Mouse (Mus musculus): ENCODE data around the gene Sdhb. TPM values are rescaled to one million over a fixed set of nuclear protein-coding genes. Genes with fewer than 3 reads are reported as not detected.

Gene Sdhb
- 100 to 1,000 TPM; 275 to 381 (median 276) TPM for polyA plus RNA-seq (2017; shearing (Covaris generic))

DNA sequence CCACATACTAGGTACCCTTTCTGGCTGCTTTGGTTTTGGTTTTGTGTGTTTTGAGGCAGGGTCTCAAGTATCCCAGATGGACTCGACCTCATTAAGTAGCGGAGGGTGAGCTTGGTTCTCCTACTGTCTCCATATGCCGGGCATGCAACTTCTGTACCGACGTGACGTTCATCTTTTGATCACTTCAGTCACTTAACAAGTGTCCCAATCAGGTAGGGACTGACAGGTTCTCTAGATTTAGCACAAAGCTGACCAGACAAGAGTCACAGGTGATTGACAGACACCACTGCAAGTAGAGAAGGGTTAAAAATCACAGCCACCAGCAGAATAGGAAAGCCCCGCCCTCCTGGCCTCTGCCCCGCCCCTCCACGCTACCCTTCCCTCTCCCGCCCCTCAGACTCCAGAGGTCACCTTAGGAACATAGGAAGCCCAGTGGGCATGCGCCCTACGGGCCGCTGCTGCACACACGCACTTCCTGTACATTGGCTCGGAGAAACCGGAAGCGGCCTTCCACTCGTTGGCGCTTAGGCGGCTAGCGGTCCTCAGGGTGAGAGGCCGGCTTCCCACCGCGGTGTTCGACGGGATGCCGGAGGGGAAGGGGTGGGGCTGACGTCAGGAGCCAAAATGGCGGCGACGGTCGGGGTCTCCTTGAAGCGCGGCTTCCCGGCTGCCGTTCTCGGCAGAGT lies at the start of gene Sdhb:
Gene Sdhb (plus strand): TSS at position 423 of the 686 bp plus-strand sequence.
- peak; percentile 88 for ATAC-seq

DNA sequence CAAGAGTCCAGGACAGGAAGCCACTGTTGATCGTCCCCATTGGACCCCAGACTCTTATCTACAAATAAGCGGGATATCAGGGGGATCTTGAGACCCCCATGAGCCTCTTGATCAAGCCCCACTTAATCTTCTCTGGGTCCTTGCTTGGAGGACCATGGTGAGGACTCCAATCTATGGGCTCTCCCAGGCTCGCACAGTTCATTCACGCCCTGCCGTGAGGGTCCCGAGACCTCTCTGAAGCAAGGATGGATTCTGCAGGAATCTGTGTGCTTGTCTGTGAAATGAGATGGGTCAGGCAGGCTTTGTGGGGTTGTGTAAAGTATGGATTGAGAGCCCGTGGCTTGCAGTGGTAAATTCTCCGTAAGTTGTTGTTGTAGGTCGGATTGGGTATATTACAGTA lies 49.6 kb upstream of the Sdhb start:
- ATAC-seq: no peak

DNA sequence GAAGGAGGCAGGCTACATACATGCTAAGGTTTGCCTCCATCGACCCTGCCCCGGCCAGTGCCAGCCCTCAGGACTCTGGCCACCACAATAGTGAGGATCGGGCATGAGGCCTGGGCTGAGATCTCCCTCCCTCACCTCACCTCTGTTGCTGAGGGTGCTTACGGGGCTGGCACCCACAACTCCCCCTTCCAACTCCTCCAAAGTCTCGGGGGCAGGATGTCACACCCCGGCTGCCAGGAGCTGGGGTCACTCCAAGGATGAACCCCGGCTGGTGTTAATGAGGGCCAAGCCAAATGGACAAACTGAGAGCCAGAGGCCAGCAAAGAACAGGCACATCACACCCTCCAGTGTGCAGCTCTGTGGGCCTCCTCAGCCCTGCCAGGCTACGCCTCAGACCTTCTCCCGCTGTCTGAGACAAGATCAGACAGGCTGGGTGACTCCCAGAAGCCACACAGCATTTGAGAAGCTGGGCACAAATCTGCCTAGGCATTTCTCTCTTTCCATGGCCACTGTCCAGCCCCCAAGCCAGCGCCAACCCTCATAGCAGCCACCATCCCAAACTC lies 48.7 kb upstream of the Sdhb start:
- ATAC-seq: no peak

DNA sequence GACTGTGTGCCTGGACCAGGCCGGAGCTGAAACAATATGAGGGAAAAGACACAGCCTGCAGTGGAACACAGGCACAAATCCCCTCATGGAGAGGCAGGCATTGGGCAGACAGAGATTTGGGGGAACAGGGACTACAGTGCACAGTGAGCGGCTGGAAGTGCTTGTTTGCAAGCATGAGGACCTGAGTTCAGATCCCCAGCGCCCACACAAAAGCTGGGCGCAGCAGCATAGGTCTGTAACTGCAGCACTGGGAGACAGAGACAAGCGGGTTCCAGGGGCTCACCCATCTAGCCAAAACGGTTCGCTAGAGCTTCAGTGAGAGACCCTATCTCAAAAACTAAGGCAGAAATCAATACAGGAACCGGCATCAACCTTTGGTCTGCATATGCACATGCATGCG lies 47.4 kb upstream of the Sdhb start:
- ATAC-seq: no peak

DNA sequence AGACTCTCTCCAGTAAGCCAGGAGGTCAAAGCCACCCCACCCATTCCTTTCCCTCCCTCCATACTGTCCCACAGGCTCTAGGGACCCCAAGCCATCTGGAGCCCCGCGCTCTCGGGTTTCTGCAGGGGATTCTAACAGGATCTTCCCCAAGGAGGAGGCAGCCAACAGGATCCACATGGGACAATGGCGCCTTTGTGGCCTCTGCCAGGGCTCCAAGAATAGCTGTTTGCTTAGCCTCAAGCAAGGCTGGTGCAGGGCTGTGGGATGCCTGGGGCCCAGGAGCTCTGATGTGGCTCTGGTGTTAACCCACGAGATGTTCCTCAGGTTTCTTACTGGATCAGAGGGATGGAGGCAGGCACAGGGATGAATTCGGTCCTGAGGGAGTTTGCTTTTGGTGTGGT lies 46.3 kb upstream of the Sdhb start:
- no peak for ATAC-seq

DNA sequence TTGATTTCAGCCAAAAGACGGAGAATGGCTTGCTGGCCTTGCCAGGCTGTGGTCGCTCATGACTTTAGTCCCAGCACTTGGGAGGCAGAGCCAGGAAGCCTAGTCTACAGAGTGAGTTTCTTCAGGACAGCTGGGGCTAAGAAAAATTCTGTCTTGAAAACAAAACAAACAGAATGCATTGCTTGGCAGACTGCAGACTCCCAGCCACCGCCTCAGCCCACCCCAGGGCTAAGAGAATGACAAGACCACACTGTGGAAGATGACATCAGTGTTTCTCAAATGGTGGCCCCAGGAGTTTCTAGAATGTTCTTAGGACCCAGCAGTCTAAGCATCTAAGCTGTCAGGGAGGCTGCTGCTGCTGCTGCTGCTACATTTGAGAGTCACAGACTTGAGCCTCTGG lies 45.8 kb upstream of the Sdhb start:
- ATAC-seq: no peak

DNA sequence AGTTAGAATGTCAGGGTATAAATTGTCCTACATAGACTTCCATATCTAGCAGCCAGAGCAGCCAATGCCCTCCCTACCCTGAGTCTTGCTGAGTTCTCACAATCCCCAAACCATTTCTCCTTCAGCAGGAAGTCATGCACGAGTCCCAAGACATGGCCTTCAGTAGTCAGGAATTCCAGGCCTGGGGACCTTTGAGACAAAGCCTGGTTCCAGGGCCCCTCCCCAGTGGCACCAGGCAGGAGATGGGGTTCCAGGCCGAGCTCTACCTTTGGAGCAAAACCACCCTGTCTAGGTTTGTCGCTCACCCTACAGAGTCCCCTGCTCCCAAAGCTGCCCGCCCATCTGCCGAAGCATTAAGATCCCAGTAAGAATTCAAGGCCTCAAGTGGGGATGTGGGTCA lies 44.7 kb upstream of the Sdhb start:
- ATAC-seq: no peak

DNA sequence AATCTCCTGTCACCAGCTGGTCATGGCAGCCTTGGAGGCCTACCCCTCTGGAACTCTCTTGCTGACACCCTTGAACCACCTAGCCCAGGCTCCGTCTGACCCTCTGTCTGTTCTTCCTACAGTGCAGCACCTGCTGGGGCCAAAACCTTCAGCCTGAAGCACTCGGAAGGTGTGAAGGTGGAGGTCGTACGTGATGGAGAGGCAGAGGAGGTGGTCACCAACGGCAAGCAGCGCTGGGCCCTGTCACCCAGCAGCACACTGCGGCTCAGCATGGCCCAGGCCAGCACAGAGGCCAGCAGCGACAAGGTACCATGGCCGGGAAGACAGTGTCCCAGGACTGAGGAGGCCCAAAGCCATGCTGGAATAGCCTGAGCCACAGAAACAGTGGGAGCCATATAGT lies 43.6 kb upstream of the Sdhb start:
- ATAC-seq: no peak

DNA sequence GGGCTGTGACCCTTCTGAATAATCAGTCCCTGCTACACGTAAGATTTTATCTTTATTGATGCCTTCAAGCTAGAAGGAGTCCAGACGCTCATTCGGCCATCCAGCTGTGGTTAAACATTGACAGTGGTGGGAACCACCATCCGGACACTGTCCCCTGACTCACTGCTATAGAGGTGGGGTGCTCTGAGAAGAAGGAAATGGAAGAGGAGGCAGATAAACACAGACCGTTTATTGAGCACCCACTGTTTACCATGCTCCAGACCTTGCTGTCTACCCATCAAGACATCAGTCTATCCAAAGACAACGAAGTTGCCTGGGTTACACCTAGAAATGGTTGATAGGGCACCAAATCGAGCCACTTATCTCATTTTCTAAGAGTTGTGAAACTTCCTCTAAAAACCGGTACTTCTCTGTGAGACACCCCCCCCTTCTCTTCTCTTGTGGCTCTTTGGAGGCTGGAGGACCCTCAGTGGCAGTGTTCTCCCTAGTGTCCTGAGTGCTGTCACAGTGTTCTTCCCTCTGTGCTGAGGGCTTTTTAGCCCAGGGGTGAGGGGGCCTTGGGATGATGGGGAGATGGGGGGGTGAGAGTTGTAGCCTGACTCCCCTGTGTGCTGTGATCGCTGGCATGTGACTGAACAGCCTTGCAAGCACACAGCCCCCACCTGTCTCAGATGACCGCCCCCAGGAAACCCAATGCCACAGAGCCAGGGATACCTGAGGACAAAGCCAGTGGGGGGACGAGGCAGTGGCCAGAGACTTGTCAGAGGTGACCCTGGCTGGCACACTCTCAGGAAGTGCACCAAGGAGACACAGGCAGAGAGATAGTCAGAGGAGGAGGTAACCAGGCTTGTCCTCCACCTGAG lies 40.8 kb upstream of the Sdhb start:
- ATAC-seq: no peak

DNA sequence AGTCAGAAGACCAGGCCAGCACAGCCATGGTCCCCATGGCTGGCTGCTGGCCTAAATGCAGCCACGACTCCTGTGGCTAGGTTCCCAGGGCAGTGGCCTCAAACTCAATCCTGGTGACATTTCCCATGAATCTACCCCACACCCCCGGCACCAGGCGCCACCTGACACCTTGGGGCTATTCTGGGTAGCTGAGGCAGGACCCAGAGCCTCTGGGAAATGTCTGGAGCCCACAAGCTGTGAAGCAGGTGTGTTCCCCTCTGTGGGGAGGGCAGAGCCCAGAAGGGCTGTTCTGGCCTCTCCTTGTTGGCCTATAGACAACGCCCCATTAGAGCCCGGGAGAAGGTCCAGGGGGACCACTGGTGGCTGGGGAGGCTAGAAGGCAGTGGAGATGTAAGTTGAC lies 38.5 kb upstream of the Sdhb start:
- ATAC-seq: no peak

DNA sequence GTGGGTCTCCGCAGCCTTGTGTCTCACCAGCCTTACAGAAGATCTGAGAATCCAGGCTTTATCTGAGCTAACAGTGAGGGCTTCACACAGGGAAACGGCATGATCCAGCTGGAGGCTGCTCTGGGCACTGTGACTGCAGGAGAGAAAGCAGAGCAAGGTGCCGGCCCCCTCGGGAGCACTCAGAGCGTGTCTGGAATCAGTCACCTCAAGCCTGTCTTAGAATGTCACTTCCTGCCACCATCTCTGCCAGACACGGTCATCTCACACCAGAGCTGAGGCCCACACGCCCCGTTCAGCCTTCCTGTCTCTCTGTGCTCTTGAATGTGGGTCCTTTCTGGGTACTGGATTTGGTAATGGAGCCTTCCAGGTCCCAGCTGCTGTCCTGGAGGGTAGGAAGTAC lies 35.4 kb upstream of the Sdhb start:
- no peak for ATAC-seq

DNA sequence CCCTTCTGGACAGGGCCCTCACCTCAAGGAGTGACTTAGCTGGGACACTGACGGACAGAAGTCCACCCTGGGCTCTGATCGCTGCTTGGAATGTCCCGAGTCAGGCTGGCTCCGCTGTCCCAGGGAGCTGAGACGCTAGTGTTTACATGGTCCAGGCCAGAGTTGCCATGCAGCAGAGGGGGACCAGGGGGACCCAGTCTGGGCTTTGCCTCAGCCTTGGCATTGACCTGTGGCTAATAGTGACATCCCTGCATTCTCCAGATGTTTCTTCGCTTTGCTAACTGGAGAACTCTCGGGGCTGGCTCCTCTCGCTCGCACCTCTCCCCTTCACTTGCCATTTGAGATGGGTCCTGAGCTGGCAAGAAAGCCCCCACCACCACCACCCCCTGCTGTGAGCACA lies 32.7 kb upstream of the Sdhb start:
- ATAC-seq: no peak

DNA sequence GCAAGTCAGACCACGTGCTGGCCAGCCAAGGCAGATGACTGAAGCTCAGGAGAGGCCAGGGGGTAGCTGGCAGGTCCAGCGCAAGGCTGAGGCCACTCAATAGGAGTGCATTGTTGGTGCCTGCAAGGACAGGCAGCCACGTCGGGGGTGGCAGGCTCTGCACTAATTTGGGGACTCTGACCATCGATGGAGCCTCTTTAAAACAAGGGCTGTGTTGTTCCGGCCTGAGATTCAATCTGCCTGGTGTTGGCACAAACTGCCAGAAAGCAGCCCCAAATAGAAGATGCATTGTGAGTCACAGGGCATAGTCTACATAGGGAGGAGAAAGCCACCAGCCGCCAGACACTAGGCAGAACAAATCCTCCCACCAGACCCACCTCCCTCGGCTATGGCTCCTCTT lies 31.3 kb upstream of the Sdhb start:
- no peak for ATAC-seq

DNA sequence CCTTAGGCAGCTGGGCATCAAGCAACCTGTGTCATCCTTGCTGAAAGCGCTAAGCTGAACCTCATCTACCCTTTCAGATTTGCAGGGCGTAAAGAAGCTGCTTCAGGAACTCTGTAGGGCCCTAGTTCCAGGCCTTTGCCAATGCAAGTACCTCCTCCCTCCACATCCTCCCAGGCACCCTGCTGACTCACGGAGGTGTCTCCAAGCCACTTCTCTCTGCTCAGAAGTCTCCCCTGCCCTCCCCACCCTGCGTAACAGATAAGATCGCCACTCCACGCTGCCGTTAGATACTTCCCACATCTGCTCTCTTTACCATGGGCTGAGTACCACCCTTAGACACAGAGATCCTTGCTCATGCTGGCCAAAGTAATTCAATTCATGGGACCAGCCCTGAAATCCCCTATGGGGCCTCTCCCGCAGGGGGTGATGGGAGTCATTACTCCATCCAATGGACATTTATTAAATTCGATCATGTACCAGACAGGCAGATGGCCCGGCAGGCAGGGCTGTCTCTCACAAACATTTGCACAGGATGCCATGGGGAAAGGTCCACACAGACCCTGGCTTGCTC lies 30.0 kb upstream of the Sdhb start:
- no peak for ATAC-seq

DNA sequence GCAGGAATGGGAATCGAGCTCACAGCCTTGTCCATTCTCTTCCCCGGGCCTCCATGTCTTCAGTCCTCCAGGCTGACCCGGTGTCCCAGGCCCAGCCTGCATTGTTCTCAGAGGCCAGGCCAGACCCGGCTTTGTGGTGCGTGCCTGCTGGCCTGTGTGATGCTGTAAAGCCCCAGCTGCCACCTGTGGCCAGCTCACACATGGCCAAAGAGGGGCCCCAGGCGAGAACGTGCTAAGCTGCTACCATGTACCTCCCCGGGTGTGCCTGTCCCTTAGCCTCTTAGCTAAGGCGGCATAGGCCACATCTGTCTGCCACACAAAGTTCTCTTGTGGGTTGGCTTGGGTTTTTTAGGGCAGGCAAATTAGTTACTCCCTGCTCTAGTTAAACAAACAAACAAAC lies 25.4 kb upstream of the Sdhb start:
- ATAC-seq: no peak

DNA sequence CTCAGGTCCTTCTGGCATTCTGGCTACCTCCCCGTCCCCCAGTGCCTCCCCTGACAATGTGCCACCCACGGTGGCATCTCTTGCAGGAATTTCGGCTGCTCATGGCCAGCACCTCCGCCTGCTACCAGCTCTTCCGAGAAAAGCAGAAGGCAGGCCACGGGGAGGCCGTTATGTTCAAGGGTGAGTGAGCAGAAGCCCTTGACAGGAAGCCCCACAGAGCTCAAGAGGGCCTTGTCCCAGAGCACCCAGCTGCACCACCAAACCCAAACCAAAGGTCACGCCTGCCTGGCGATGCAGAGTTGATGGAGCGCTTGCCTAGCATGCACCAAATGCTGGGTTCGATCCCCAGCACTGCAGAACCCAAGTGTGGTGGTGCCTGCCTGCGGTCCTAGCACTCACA lies 16.6 kb upstream of the Sdhb start:
- no peak for ATAC-seq

DNA sequence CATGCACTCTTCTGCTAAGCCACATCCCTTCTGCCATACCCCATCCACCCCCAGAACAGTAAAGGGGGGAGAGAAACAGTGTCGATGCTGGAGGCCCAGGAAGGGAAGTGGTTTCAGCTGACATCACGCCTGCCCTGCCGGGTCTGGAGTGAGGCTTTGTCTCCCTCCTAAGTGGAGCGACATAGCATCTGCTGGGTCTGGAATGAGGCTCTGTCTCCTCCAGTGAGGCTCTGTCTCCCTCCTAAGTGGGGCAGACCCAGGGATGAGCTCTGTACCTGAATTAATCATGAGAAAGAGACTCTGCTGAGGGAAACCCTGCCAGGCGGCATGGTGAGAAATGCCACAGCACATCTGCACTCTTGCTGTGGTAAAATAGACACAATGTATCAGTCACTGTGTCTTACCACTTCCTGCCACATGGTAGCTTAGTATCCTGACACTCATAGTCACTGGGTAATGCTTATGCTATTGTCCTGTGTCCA lies 16.0 kb upstream of the Sdhb start:
- peak; percentile 83 for ATAC-seq

DNA sequence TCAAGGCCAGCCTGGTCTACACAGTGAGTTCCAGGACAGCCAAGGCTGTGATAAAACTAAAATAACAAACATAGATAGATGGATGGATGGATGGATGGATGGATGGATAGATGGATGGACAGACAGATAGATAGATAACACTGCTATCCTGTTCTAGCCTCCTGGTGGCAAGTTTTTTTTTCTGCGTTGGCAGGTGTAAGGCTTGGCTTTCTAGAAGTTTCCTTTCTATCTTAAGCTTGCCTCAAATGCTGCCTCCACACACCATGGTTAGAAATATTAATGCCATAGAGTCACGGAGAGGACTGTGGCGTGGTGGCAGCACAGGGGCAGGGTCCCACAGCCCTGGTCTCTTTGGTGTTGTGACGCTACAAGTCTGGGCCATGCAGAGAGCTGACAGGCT lies 15.4 kb upstream of the Sdhb start:
- ATAC-seq: no peak

DNA sequence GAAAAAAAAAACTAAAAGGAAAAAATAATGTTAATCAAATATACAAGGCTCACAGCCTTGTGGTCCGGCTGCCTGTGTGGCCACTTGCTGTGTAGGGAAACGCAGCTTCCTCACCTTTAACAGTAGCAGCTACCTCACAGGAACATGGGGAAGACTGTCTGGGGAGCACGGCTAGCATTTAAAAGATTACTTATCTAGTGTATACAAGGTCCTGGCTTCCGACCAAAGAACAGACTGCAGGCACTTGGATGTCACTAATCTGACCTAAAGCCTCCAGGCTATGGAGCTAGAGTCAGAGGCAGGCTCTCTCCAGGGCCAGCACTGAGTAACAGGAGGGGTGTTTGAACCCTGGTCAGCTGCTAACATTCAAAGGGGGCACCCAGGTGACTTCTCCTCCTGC lies 15.0 kb upstream of the Sdhb start:
- no peak for ATAC-seq

DNA sequence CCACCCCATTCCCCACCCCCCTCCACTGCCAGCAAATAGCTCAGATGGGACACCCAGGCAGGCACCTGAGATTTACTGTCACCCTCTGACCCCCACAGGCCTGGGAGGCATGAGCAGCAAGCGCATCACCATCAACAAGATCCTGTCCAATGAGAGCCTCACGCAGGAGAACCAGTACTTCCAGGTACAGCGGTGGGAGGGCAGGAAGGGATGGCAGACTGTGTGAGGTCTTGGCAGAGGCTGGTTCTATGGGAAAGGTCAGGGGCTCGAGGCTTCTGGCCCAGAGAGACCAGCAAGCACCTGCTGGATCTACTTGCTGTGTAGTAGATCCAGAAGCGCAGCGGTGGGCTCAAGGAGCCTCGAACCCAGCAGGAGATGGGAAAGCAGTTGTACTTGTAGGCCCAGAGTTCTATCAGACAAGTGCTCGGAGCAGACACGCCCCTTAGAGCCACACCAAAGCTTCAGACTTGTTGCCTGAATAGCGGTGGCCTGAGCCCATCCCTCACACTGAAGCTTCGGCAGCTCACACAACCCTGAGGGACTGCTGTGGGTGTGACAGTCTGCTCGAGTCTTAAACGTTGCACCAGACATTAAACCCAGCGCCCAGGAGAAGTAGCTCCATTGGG lies 14.3 kb upstream of the Sdhb start:
- ATAC-seq: no peak

DNA sequence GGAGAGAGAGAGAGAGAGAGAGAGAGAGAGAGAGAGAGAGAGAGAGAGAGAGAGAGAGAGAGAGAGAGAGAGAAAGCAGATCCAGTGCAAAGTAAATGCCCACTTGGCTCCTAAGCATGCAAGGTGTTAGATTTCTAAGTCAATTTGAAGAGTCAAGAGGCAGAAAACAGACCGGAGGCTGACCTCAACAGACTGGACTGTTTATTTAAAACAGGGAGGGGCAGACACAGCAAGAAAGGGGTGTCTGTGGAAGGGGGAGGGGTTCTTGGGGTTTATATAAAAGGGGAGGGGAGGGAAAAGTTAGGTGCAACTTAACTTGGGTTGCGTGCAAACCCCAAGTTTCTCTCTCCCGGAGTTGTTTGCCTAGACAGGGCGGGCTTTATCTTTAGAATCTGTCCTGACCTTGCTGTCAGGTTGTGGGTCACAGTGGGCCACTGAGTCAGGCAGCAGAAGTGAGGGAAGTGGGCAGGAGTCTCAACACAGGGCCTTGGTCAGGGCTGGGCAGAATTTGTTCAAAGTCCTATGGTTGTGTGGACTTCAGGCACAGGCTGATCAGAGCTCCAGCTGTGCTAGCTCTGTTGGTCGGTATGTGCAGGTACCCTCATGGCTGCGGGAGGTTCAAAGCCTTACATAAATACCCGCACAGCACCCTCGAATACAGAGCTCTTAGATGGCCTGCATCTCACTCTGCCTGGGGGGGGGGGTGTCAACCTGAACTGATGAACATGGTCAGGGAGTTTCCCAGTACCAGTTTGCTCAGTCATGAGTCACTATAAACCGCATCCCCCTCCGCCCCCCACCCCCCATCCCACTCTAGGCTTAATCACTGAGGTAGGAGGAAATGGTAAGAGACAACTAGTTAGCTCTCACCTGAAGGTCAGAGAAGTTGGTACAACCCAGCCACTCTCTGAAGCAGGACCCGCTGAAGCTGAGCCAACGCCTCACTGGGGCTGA lies 13.2 kb upstream of the Sdhb start:
- peak; percentile 46 for ATAC-seq

DNA sequence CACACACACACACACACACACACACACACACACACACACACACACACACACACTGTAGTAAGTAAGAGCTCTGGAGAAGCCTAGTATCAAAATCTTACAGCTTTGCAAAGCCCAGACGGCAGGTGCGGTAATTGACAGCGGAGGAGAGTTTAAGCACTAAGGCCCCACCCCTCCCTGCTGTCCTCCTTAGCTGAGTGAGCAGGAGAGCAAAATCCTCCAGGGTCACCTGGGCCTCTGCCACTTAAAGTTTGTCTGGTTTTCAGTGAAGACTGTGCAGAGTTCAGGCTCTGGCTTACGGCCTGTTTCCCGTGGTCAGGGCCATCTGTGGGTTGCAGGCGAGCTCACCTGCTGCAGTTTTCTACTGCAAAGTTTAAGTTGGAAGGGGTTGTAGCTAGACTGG lies 12.5 kb upstream of the Sdhb start:
- no peak for ATAC-seq
